Mouse (Mus musculus) heart, embryonic 12.5 days (tissue): ENCODE data around the gene Smoc1. TPM values are rescaled to one million over a fixed set of nuclear protein-coding genes. Genes with fewer than 3 reads are reported as not detected.

Experiments
- ATAC-seq: fragments of 200-750 bp; cut with Nextera tagmentation; 2 replicates; pipeline ENCODE4 v1.8.0; 2017; ENCODE audit warnings: moderate TSS enrichment, moderate library complexity; ENCODE audit not compliant: insufficient number of reproducible peaks, low FRiP score
- H3K27ac ChIP-seq: fragments of 300-500 bp; sonication (generic); 2 replicates; pipeline ENCODE4 v1.5.1; 2016; ENCODE audit warnings: mild to moderate bottlenecking, moderate library complexity; ENCODE audit not compliant: poor library complexity, severe bottlenecking
- H3K27me3 ChIP-seq: fragments of 300-500 bp; sonication (generic); replicated peaks from 2 replicates; pipeline ENCODE4 v1.6.1; 2016; ENCODE audit warnings: mild to moderate bottlenecking, moderate library complexity
- H3K36me3 ChIP-seq: fragments of 300-500 bp; sonication (generic); 2 replicates; pipeline ENCODE4 v1.6.1; 2016; ENCODE audit warnings: mild to moderate bottlenecking, moderate library complexity
- H3K4me1 ChIP-seq: fragments of 300-500 bp; sonication (generic); replicated peaks from 2 replicates; pipeline ENCODE4 v1.6.1; 2016; ENCODE audit warnings: mild to moderate bottlenecking
- H3K4me2 ChIP-seq: fragments of 300-500 bp; sonication (generic); 2 replicates; pipeline ENCODE4 v1.6.1; 2016; ENCODE audit warnings: mild to moderate bottlenecking, moderate library complexity
- H3K4me3 ChIP-seq: fragments of 300-500 bp; sonication (generic); 2 replicates; pipeline ENCODE4 v1.5.1; 2016; ENCODE audit warnings: mild to moderate bottlenecking
- H3K9ac ChIP-seq: fragments of 300-500 bp; sonication (generic); 2 replicates; pipeline ENCODE4 v1.6.1; 2016; ENCODE audit warnings: mild to moderate bottlenecking, moderate library complexity
- H3K9me3 ChIP-seq: fragments of 300-500 bp; sonication (generic); replicated peaks from 2 replicates; pipeline ENCODE4 v1.6.1; 2016; ENCODE audit warnings: mild to moderate bottlenecking, moderate library complexity
- WGBS: fragments of 180-500 bp; shearing (Covaris S2); methylation state at CpG from one replicate; pipeline ENCODE4 v1.1.7; 2016; 5-methylcytosine and 5-hydroxymethylcytosine counted together
- polyA plus RNA-seq: library from polyadenylated mRNA; unstranded; fragments of >200 nt; fragmentation: Nextera tagmentation; extraction: Ambion mirVana; gene quantifications from 2 replicates; pipeline ENCODE4 v1.2.1, GENCODE M21; 2016

Smoc1 gene
- polyA plus RNA-seq, 1 experiment from 2014 or later = 5.8 TPM

- Histone ChIP-seq H3K9ac (no peak overlapping the region), H3K27ac (no peak overlapping the region), H3K9me3 (peaks cover 5% of the 10 kb centered on the region), H3K27me3 (peaks cover 32% of the 10 kb centered on the region), H3K4me2 (peak overlapping the region; percentile 64), H3K4me1 (peaks cover 7% of the 10 kb centered on the region), H3K36me3 (no peaks in the 10 kb centered on the region), H3K4me3 (peak overlapping the region; percentile 36)
- WGBS = 5% methylated on average over 33 of the region's 33 CpGs
- ATAC-seq = no peak
Measured at GRCm38 (mm10) chr12:80998528-80999221, 27.9 kb upstream of the Smoc1 start.

- 71% methylated on average over 4 of the region's 4 CpGs for WGBS
- no peak overlapping the region for H3K4me2 ChIP-seq
- H3K4me3 ChIP-seq = no peak overlapping the region
Measured at GRCm38 (mm10) chr12:81000924-81001323, 25.7 kb upstream of the Smoc1 start.

GRCm38 (mm10) chr12:81002841-81003635 is 23.6 kb upstream of the Smoc1 start:
- Histone ChIP-seq H3K4me2 (no peak overlapping the region), H3K27ac (no peak overlapping the region), H3K9ac (no peak overlapping the region), H3K36me3 (no peaks in the 10 kb centered on the region), H3K27me3 (peaks cover 18% of the 10 kb centered on the region), H3K9me3 (no peaks in the 10 kb centered on the region), H3K4me3 (no peak overlapping the region), H3K4me1 (peaks cover 7% of the 10 kb centered on the region)
- WGBS = 55% methylated on average over 13 of the region's 13 CpGs
- ATAC-seq = no peak

More at GRCm38 (mm10) chr12:81000924-81001323, 25.7 kb upstream of the Smoc1 start:
- no peak overlapping the region for H3K9ac ChIP-seq
- no peaks in the 10 kb centered on the region for H3K36me3 ChIP-seq
- H3K9me3 ChIP-seq = peaks cover 1% of the 10 kb centered on the region; the same call in 1 of the 2 replicates
- H3K27ac ChIP-seq = no peak overlapping the region
- peaks cover 32% of the 10 kb centered on the region for H3K27me3 ChIP-seq
- peaks cover 7% of the 10 kb centered on the region for H3K4me1 ChIP-seq
- ATAC-seq = no peak

GRCm38 (mm10) chr12:81009813-81010212 is 16.8 kb upstream of the Smoc1 start:
- Histone ChIP-seq H3K27me3 (no peaks in the 10 kb centered on the region), H3K4me2 (peak overlapping the region; percentile 26), H3K9ac (0 out of 2 replicates have a peak overlapping the region, but pooled peaks have one; percentile 25), H3K4me3 (no peak overlapping the region), H3K27ac (no peak overlapping the region), H3K9me3 (no peaks in the 10 kb centered on the region), H3K36me3 (no peaks in the 10 kb centered on the region), H3K4me1 (peaks cover 15% of the 10 kb centered on the region)
- no peak for ATAC-seq
- WGBS = 9% methylated on average over 3 of the region's 3 CpGs

- H3K36me3 ChIP-seq = no peaks in the 10 kb centered on the region
- ATAC-seq = no peak
Measured at GRCm38 (mm10) chr12:81011994-81012393, 14.6 kb upstream of the Smoc1 start.

GRCm38 (mm10) chr12:81013496-81013895 is 13.1 kb upstream of the Smoc1 start:
- H3K4me1 ChIP-seq = peaks cover 15% of the 10 kb centered on the region
- H3K4me2 ChIP-seq = 0 out of 2 replicates have a peak overlapping the region, but pooled peaks have one; percentile 9
- WGBS = 44% methylated on average over 11 of the region's 11 CpGs
- no peaks in the 10 kb centered on the region for H3K36me3 ChIP-seq
- H3K4me3 ChIP-seq = no peak overlapping the region
- no peak for ATAC-seq
- no peaks in the 10 kb centered on the region for H3K9me3 ChIP-seq
- H3K9ac ChIP-seq = no peak overlapping the region
- no peak overlapping the region for H3K27ac ChIP-seq
- no peaks in the 10 kb centered on the region for H3K27me3 ChIP-seq

More at GRCm38 (mm10) chr12:81011994-81012393, 14.6 kb upstream of the Smoc1 start:
- no peak overlapping the region for H3K4me2 ChIP-seq
- WGBS = 81% methylated on average over 2 of the region's 2 CpGs
- H3K27me3 ChIP-seq = no peaks in the 10 kb centered on the region
- peaks cover 15% of the 10 kb centered on the region for H3K4me1 ChIP-seq
- no peak overlapping the region for H3K4me3 ChIP-seq
- no peak overlapping the region for H3K9ac ChIP-seq
- no peaks in the 10 kb centered on the region for H3K9me3 ChIP-seq
- no peak overlapping the region for H3K27ac ChIP-seq

GRCm38 (mm10) chr12:81017624-81018023 is 9.0 kb upstream of the Smoc1 start:
- Histone ChIP-seq H3K9ac (no peak overlapping the region), H3K9me3 (no peaks in the 10 kb centered on the region), H3K27me3 (no peaks in the 10 kb centered on the region), H3K4me3 (no peak overlapping the region), H3K4me1 (peaks cover 5% of the 10 kb centered on the region), H3K36me3 (no peaks in the 10 kb centered on the region), H3K4me2 (no peak overlapping the region), H3K27ac (no peak overlapping the region)
- no peak for ATAC-seq
- WGBS = 85% methylated on average over 12 of the region's 12 CpGs

- no peaks in the 10 kb centered on the region for H3K36me3 ChIP-seq
- ATAC-seq = no peak
- no peaks in the 10 kb centered on the region for H3K27me3 ChIP-seq
- H3K27ac ChIP-seq = no peak overlapping the region
- WGBS = 76% methylated on average over 20 of the region's 20 CpGs
- H3K9me3 ChIP-seq = no peaks in the 10 kb centered on the region
- peak overlapping the region; percentile 5; the same call in 1 of the 2 replicates for H3K4me3 ChIP-seq
- H3K9ac ChIP-seq = no peak overlapping the region
- 0 out of 2 replicates have a peak overlapping the region, but pooled peaks have one; percentile 2 for H3K4me2 ChIP-seq
- peaks cover under 1% of the 10 kb centered on the region; the same call in 1 of the 2 replicates for H3K4me1 ChIP-seq
Measured at GRCm38 (mm10) chr12:81018516-81019279, 7.9 kb upstream of the Smoc1 start.

GRCm38 (mm10) chr12:81019280-81019935 is 7.2 kb upstream of the Smoc1 start:
- no peaks in the 10 kb centered on the region for H3K36me3 ChIP-seq
- H3K9ac ChIP-seq = no peak overlapping the region
- H3K4me1 ChIP-seq = no peaks in the 10 kb centered on the region
- WGBS = 77% methylated on average over 7 of the region's 7 CpGs
- H3K9me3 ChIP-seq = no peaks in the 10 kb centered on the region
- H3K27ac ChIP-seq = no peak overlapping the region
- no peak overlapping the region for H3K4me2 ChIP-seq
- no peaks in the 10 kb centered on the region; the same call in 1 of the 2 replicates for H3K27me3 ChIP-seq
- ATAC-seq = no peak
- H3K4me3 ChIP-seq = no peak overlapping the region

- no peak overlapping the region for H3K9ac ChIP-seq
- ATAC-seq = no peak
- WGBS = 89% methylated on average over 7 of the region's 7 CpGs
Measured at GRCm38 (mm10) chr12:81024407-81024806, 2.2 kb upstream of the Smoc1 start.

More at GRCm38 (mm10) chr12:81024407-81024806, 2.2 kb upstream of the Smoc1 start:
- Histone ChIP-seq H3K27me3 (peaks cover 32% of the 10 kb centered on the region), H3K4me1 (peaks cover 15% of the 10 kb centered on the region), H3K9me3 (no peaks in the 10 kb centered on the region), H3K36me3 (no peaks in the 10 kb centered on the region), H3K4me2 (no peak overlapping the region), H3K4me3 (no peak overlapping the region), H3K27ac (no peak overlapping the region)
